Mouse (Mus musculus): ENCODE data around the gene Uncx.

- TF ChIP-seq CTCF (IDR thresholded peaks at IDR 0.05; ENCODE audit: insufficient read depth, low read depth, low read length) (no peak), POLR2A (IDR thresholded peaks at IDR 0.05; ENCODE audit: insufficient read depth, low read depth, low read length) (no peak)
Observed at GRCm38 (mm10) chr5:139516281-139516680, 27.0 kb upstream of the Uncx start.
